Mouse (Mus musculus) CD4-positive naive resting alpha-beta T cell, adult 76 days (primary cell): ENCODE measurements around the gene Neurod2. TPM values are rescaled to one million over a fixed set of nuclear protein-coding genes. Genes with fewer than 3 reads are reported as not detected.

Experiments used
- total RNA-seq: library from RNA; stranded (reverse); gene quantifications from one replicate; pipeline ENCODE4 v1.2.4, GENCODE M21; 2023

Neurod2 gene
- total RNA-seq = not detected

DNA sequence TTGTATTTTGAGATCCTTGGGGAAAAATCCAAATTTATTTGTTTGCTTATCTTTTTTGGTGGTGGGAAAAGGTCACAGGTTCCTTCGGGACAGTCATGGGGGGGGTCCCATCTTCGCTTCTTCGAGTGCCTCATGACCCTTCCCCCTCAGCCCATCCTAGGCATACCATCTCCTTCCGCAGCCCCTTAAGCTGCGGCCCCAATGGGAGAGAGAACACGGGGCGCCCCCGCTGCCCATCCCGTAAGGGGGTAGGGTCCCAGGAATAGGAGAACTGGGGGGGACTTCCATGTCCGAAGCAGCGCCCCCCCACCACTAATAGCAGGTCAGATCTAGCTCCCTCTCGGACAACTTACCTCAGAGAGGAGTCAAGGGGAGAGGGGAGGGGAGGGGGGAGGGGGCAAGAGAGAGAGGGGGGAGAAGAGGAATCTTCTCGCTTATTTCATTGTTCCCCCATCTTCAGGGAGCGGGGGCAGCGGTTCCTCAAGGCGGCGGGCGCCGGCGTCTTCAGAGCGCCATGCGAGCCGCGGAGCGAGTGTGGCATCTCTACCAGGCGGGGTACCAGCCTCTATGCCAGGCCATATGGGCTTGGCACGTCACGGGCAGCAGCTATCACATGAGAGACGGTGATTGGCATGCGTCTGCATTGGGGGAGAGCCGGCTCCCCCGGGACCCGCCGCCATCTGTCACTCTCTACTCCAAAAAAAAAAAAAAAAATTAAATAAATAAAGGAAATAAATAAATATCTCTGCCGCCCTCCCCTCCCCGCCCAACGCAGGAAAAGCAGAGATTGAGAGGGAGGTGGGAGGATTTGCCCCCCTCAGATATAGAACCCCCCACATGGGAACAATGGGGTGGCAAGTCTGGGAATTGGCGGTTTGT lies at the start of gene Neurod2:
TSS of gene Neurod2 (minus strand) at position 568 of the 879 bp plus-strand sequence.

DNA sequence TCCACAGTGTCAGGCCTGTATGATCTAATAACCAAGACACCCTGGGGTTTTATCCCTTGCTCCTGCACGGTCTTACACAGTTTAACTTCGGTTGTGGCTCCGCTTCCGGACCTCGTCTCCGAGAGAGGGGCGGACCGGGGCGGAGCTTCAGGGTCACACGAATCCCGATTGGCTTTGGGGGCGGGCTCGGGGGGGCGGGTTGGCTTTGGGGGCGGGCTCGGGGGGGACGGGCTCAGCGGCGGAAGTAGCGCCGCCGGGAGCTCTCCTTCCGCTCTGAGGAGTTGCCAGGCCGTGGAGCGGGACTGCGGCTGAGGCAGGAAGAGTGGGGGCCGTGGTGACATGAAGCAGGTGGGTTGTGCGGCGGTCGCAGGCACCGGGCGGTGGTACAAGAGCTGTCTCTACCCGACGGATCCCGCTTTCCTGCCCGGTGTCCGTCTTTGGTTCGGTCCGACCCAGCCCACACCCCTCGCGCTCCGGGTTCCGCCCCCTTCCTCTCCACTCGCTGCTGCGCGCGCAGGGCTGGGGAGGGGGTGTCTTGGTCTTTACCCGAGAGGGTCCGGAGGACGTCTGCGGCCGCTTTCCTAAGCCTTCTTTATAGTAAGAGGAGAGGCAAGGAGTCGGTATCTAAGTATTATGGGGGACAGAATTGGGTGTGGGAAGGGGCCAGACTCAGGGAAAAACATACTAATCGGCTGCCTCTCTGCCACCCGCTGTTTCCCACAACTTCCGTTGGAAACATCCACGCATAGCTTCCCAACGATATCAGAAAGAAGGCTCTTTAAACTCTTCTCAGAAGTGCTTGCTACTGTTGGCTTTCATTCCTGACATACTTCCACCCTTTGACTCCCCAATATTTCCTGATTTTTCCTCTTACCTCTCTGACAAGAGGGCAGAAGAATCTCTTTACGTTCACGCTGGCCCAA lies 29.0 kb upstream of the Neurod2 start, which contains the start of gene Stard3:
TSS of gene Stard3 (plus strand) at position 208 of the 923 bp plus-strand sequence.

DNA sequence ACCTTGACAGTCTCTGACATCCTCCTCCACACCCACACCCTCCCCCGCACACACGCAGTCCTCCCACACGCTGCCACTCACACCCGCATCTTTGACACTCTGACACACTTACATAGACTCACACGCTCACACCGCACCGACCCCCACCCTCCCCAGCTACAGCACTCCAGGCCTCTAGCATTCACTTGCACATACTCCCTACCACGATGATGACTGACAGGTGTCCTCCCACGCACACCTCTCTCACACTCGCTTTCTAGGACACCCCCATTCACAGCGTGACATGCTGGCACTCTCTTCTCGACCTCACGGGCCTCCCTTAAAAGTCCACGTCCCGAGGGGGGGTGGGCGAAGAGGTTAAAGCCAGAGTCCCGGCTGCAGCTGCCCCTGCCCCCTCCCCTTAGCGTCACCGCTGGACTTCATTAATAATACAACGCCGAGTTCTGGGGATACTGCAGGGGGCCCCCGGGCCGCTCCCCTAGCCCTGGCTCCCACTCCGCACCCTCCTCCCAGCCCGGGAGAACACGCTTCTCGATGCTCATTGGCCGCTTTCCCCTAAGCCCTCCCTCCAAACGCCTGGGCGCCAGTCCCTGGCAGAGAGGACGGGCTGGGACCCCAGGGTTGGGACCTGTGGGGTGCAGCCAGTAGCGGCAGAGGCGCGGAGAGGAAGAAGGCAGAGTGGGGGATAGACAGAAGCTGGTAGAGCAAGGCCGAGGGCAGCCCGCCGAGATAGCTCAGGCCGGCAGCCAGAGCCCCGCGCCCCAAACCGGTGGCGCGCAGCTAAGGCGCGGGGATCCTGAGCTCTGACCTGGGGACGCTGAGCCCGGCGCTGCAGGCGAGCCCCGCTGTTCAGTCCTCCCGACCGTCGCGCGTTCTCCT lies 18.9 kb upstream of the Neurod2 start, which contains the start of gene Ppp1r1b:
TSS of gene Ppp1r1b (plus strand) at position 322 of the 879 bp plus-strand sequence.

Other genes with a start within 250 kb of the Neurod2 start
- 45.3 TPM for gene Fbxl20, start 179.2 kb downstream of the Neurod2 start, total RNA-seq
- gene Med1, start 136.4 kb downstream of the Neurod2 start, total RNA-seq = 70.4 TPM
- 103 TPM for gene Cdk12, start 126.6 kb downstream of the Neurod2 start, total RNA-seq
- gene Ppp1r1b, start 18.8 kb upstream of the Neurod2 start, total RNA-seq = not detected
- 32.2 TPM for gene Stard3, start 28.7 kb upstream of the Neurod2 start, total RNA-seq
- gene Tcap, start 54.2 kb upstream of the Neurod2 start, total RNA-seq = not detected
- not detected for gene Pnmt, start 56.8 kb upstream of the Neurod2 start, total RNA-seq
- 9.3 TPM for gene Pgap3, start 70.8 kb upstream of the Neurod2 start, total RNA-seq
- gene Erbb2, start 82.8 kb upstream of the Neurod2 start, total RNA-seq = 0.15 TPM
- gene Mien1, start 109.3 kb upstream of the Neurod2 start, total RNA-seq = 44.5 TPM
- gene Grb7, start 116.7 kb upstream of the Neurod2 start, total RNA-seq = 2.7 TPM
- 154 TPM for gene Ikzf3, start 216.4 kb upstream of the Neurod2 start, total RNA-seq
- 3.7 TPM for gene Zpbp2, start 221.4 kb upstream of the Neurod2 start, total RNA-seq